Mouse (Mus musculus): Measurements from ENCODE around the gene Gimap9. TPM values are rescaled to one million over a fixed set of nuclear protein-coding genes. Genes with fewer than 3 reads are reported as not detected.

The Gimap9 gene
- 23.7 TPM for polyA plus RNA-seq (2014; fragmentation: Illumina TruSeq; extraction: RNeasy Lipid Tissue Mini Kit (QIAGEN cat#74804))

GRCm38 (mm10) chr6:48675931-48676859, at the start of gene Gimap9:
Gene Gimap9 (plus strand): TSS chr6:48676129.

GRCm38 (mm10) chr6:48626464-48626863, 49.5 kb upstream of the Gimap9 start, which contains the start of gene AI854703:
Gene AI854703 (plus strand): TSS chr6:48626764.

GRCm38 (mm10) chr6:48646995-48647394, 28.9 kb upstream of the Gimap9 start, which contains the start of gene Gimap8:
Gene Gimap8 (plus strand): TSS chr6:48647234.

GRCm38 (mm10) chr6:48684319-48684718, 8.4 kb downstream of the Gimap9 start, which contains the start of gene Gimap4:
Gene Gimap4 (plus strand): TSS chr6:48684549.

GRCm38 (mm10) chr6:48718455-48718854, 42.5 kb downstream of the Gimap9 start, which contains the start of the genes Gm28053 and Gimap7:
Gene Gm28053 (plus strand): TSS chr6:48718607.
Gene Gimap7 (plus strand): TSS chr6:48718621.

Other genes starting within 250 kb of the Gimap9 start
- 14.8 TPM for gene Zfp467, start 230.3 kb upstream of the Gimap9 start, polyA plus RNA-seq (2014; fragmentation: Illumina TruSeq; extraction: RNeasy Lipid Tissue Mini Kit (QIAGEN cat#74804))
- not detected for gene Sspo, start 227.9 kb upstream of the Gimap9 start, polyA plus RNA-seq (2014; fragmentation: Illumina TruSeq; extraction: RNeasy Lipid Tissue Mini Kit (QIAGEN cat#74804))
- gene Atp6v0e2, start 138.5 kb upstream of the Gimap9 start, polyA plus RNA-seq (2014; fragmentation: Illumina TruSeq; extraction: RNeasy Lipid Tissue Mini Kit (QIAGEN cat#74804)), result 53.1 TPM
- gene Lrrc61, start 121.3 kb upstream of the Gimap9 start, polyA plus RNA-seq (2014; fragmentation: Illumina TruSeq; extraction: RNeasy Lipid Tissue Mini Kit (QIAGEN cat#74804)), result 4.6 TPM
- 9.9 TPM for gene Rarres2, start 103.3 kb upstream of the Gimap9 start, polyA plus RNA-seq (2014; fragmentation: Illumina TruSeq; extraction: RNeasy Lipid Tissue Mini Kit (QIAGEN cat#74804))
- gene Gm45021, start 86.5 kb upstream of the Gimap9 start, polyA plus RNA-seq (2014; fragmentation: Illumina TruSeq; extraction: RNeasy Lipid Tissue Mini Kit (QIAGEN cat#74804)), result not detected
- gene Repin1, start 82.2 kb upstream of the Gimap9 start, polyA plus RNA-seq (2014; fragmentation: Illumina TruSeq; extraction: RNeasy Lipid Tissue Mini Kit (QIAGEN cat#74804)), result 17.6 TPM
- gene Gm44965, start 82.2 kb upstream of the Gimap9 start, polyA plus RNA-seq (2014; fragmentation: Illumina TruSeq; extraction: RNeasy Lipid Tissue Mini Kit (QIAGEN cat#74804)), result not detected
- gene Zfp775, start 74.1 kb upstream of the Gimap9 start, polyA plus RNA-seq (2014; fragmentation: Illumina TruSeq; extraction: RNeasy Lipid Tissue Mini Kit (QIAGEN cat#74804)), result 0.46 TPM
- 0.86 TPM for gene AI854703, start 49.4 kb upstream of the Gimap9 start, polyA plus RNA-seq (2014; fragmentation: Illumina TruSeq; extraction: RNeasy Lipid Tissue Mini Kit (QIAGEN cat#74804))
- gene Gimap8, start 28.9 kb upstream of the Gimap9 start, polyA plus RNA-seq (2014; fragmentation: Illumina TruSeq; extraction: RNeasy Lipid Tissue Mini Kit (QIAGEN cat#74804)), result 10.5 TPM
- 67.1 TPM for gene Gimap4, start 8.4 kb downstream of the Gimap9 start, polyA plus RNA-seq (2014; fragmentation: Illumina TruSeq; extraction: RNeasy Lipid Tissue Mini Kit (QIAGEN cat#74804))
- 42.7 TPM for gene Gimap6, start 32.1 kb downstream of the Gimap9 start, polyA plus RNA-seq (2014; fragmentation: Illumina TruSeq; extraction: RNeasy Lipid Tissue Mini Kit (QIAGEN cat#74804))
- gene Gm28053, start 42.5 kb downstream of the Gimap9 start, polyA plus RNA-seq (2014; fragmentation: Illumina TruSeq; extraction: RNeasy Lipid Tissue Mini Kit (QIAGEN cat#74804)), result not detected
- gene Gimap7, start 42.5 kb downstream of the Gimap9 start, polyA plus RNA-seq (2014; fragmentation: Illumina TruSeq; extraction: RNeasy Lipid Tissue Mini Kit (QIAGEN cat#74804)), result 0.63 TPM
- gene Gimap1, start 62.9 kb downstream of the Gimap9 start, polyA plus RNA-seq (2014; fragmentation: Illumina TruSeq; extraction: RNeasy Lipid Tissue Mini Kit (QIAGEN cat#74804)), result 0.83 TPM
- gene Gimap5, start 70.1 kb downstream of the Gimap9 start, polyA plus RNA-seq (2014; fragmentation: Illumina TruSeq; extraction: RNeasy Lipid Tissue Mini Kit (QIAGEN cat#74804)), result 4.7 TPM
- gene Gimap3, start 94.7 kb downstream of the Gimap9 start, polyA plus RNA-seq (2014; fragmentation: Illumina TruSeq; extraction: RNeasy Lipid Tissue Mini Kit (QIAGEN cat#74804)), result 2.7 TPM
- 202 TPM for gene Tmem176a, start 164.8 kb downstream of the Gimap9 start, polyA plus RNA-seq (2014; fragmentation: Illumina TruSeq; extraction: RNeasy Lipid Tissue Mini Kit (QIAGEN cat#74804))
- gene Tmem176b, start 165.4 kb downstream of the Gimap9 start, polyA plus RNA-seq (2014; fragmentation: Illumina TruSeq; extraction: RNeasy Lipid Tissue Mini Kit (QIAGEN cat#74804)), result 45.4 TPM
- 3.1 TPM for gene Aoc1, start 196.8 kb downstream of the Gimap9 start, polyA plus RNA-seq (2014; fragmentation: Illumina TruSeq; extraction: RNeasy Lipid Tissue Mini Kit (QIAGEN cat#74804))